Mouse (Mus musculus): ENCODE measurements around the gene Kcnj12. TPM values are rescaled to one million over a fixed set of nuclear protein-coding genes. Genes with fewer than 3 reads are reported as not detected.

The Kcnj12 gene
- polyA plus RNA-seq, 1 experiment from 2014 or later = not detected

GRCm38 (mm10) chr11:61004781-61005180 is 17.6 kb upstream of the Kcnj12 start:
- no peaks in the 10 kb centered on the region for H3K4me1 ChIP-seq (ENCODE audit: insufficient read depth)
- no peak for DNase-seq
- WGBS (ENCODE audit: insufficient replicate concordance) = 74% methylated on average over 5 of the region's 5 CpGs
- H3K4me3 ChIP-seq (ENCODE audit: low read depth, low read length) = no peak overlapping the region
- H3K9ac ChIP-seq (replicated peaks) = no peak overlapping the region
- no peak overlapping the region for H3K4me2 ChIP-seq (ENCODE audit: low read depth, low read length)
- ATAC-seq = no peak
- no peak overlapping the region for H3K27ac ChIP-seq (ENCODE audit: low read depth)
- H3K9me3 ChIP-seq (ENCODE audit: low read length) = no peaks in the 10 kb centered on the region
- H3K27me3 ChIP-seq (ENCODE audit: insufficient read depth, low read length) = no peaks in the 10 kb centered on the region
- TF ChIP-seq CTCF (IDR thresholded peaks at IDR 0.05; ENCODE audit: low read depth) = no peak
- no peak for TF ChIP-seq EP300 (IDR thresholded peaks at IDR 0.05; ENCODE audit: low read depth)
- H3K36me3 ChIP-seq (replicated peaks; ENCODE audit: insufficient read depth, low read length) = no peaks in the 10 kb centered on the region

GRCm38 (mm10) chr11:61005345-61005744 is 17.0 kb upstream of the Kcnj12 start:
- no peak overlapping the region for H3K27ac ChIP-seq (ENCODE audit: low read depth)
- no peak for DNase-seq
- 35% methylated on average over 6 of the region's 6 CpGs for WGBS (ENCODE audit: insufficient replicate concordance)
- TF ChIP-seq EP300 (IDR thresholded peaks at IDR 0.05; ENCODE audit: low read depth) (no peak), CTCF (IDR thresholded peaks at IDR 0.05; ENCODE audit: low read depth) (no peak)
- no peak overlapping the region for H3K9ac ChIP-seq (replicated peaks)
- no peaks in the 10 kb centered on the region for H3K9me3 ChIP-seq (ENCODE audit: low read length)
- H3K4me3 ChIP-seq (ENCODE audit: low read depth, low read length) = no peak overlapping the region
- no peak for ATAC-seq
- no peaks in the 10 kb centered on the region for H3K36me3 ChIP-seq (replicated peaks; ENCODE audit: insufficient read depth, low read length)
- no peaks in the 10 kb centered on the region for H3K4me1 ChIP-seq (ENCODE audit: insufficient read depth)
- H3K27me3 ChIP-seq (ENCODE audit: insufficient read depth, low read length) = no peaks in the 10 kb centered on the region
- no peak overlapping the region for H3K4me2 ChIP-seq (ENCODE audit: low read depth, low read length)

- ATAC-seq (no peak), DNase-seq (no peak)
- Histone ChIP-seq H3K27ac (ENCODE audit: low read depth) (no peak overlapping the region), H3K4me3 (ENCODE audit: low read depth, low read length) (no peak overlapping the region), H3K9me3 (ENCODE audit: low read length) (no peaks in the 10 kb centered on the region), H3K9ac (replicated peaks) (no peak overlapping the region), H3K4me2 (ENCODE audit: low read depth, low read length) (no peak overlapping the region), H3K4me1 (ENCODE audit: insufficient read depth) (no peaks in the 10 kb centered on the region), H3K36me3 (replicated peaks; ENCODE audit: insufficient read depth, low read length) (no peaks in the 10 kb centered on the region), H3K27me3 (ENCODE audit: insufficient read depth, low read length) (no peaks in the 10 kb centered on the region)
- no peak for TF ChIP-seq CTCF (IDR thresholded peaks at IDR 0.05; ENCODE audit: low read depth)
- no peak for TF ChIP-seq EP300 (IDR thresholded peaks at IDR 0.05; ENCODE audit: low read depth)
- 50% methylated on average over 9 of the region's 9 CpGs for WGBS (ENCODE audit: insufficient replicate concordance)
Measured at GRCm38 (mm10) chr11:61011736-61012294, 10.5 kb upstream of the Kcnj12 start.

- Histone ChIP-seq H3K4me3 (ENCODE audit: low read depth, low read length) (no peak overlapping the region), H3K36me3 (replicated peaks; ENCODE audit: insufficient read depth, low read length) (no peaks in the 10 kb centered on the region), H3K4me1 (ENCODE audit: insufficient read depth) (no peaks in the 10 kb centered on the region; the same call in 1 of the 2 replicates), H3K9ac (replicated peaks) (no peak overlapping the region), H3K9me3 (ENCODE audit: low read length) (no peaks in the 10 kb centered on the region), H3K27ac (ENCODE audit: low read depth) (no peak overlapping the region), H3K27me3 (ENCODE audit: insufficient read depth, low read length) (peaks cover 18% of the 10 kb centered on the region), H3K4me2 (ENCODE audit: low read depth, low read length) (no peak overlapping the region)
- WGBS (ENCODE audit: insufficient replicate concordance) = 34% methylated on average over 8 of the region's 8 CpGs
- TF ChIP-seq EP300 (IDR thresholded peaks at IDR 0.05; ENCODE audit: low read depth) (no peak), CTCF (IDR thresholded peaks at IDR 0.05; ENCODE audit: low read depth) (no peak)
- no peak for ATAC-seq
- DNase-seq = no peak
Measured at GRCm38 (mm10) chr11:61016866-61017398, 5.4 kb upstream of the Kcnj12 start.

GRCm38 (mm10) chr11:61021129-61021528 is 1.2 kb upstream of the Kcnj12 start:
- Histone ChIP-seq H3K4me1 (ENCODE audit: insufficient read depth) (peaks cover 4% of the 10 kb centered on the region; the same call in 1 of the 2 replicates), H3K9ac (replicated peaks) (no peak overlapping the region), H3K27me3 (ENCODE audit: insufficient read depth, low read length) (peaks cover 56% of the 10 kb centered on the region), H3K4me2 (ENCODE audit: low read depth, low read length) (no peak overlapping the region), H3K4me3 (ENCODE audit: low read depth, low read length) (no peak overlapping the region), H3K27ac (ENCODE audit: low read depth) (no peak overlapping the region), H3K36me3 (replicated peaks; ENCODE audit: insufficient read depth, low read length) (no peaks in the 10 kb centered on the region), H3K9me3 (ENCODE audit: low read length) (no peaks in the 10 kb centered on the region)
- DNase-seq (no peak), ATAC-seq (no peak)
- WGBS (ENCODE audit: insufficient replicate concordance) = 65% methylated on average over 5 of the region's 5 CpGs
- TF ChIP-seq EP300 (IDR thresholded peaks at IDR 0.05; ENCODE audit: low read depth) = no peak

- Histone ChIP-seq H3K36me3 (replicated peaks; ENCODE audit: insufficient read depth, low read length) (no peaks in the 10 kb centered on the region), H3K9me3 (ENCODE audit: low read length) (no peaks in the 10 kb centered on the region), H3K9ac (replicated peaks) (no peak overlapping the region), H3K27me3 (ENCODE audit: insufficient read depth, low read length) (peaks cover 56% of the 10 kb centered on the region), H3K4me2 (ENCODE audit: low read depth, low read length) (peak overlapping the region; percentile 58), H3K4me1 (ENCODE audit: insufficient read depth) (peaks cover 4% of the 10 kb centered on the region; the same call in 1 of the 2 replicates), H3K27ac (ENCODE audit: low read depth) (no peak overlapping the region), H3K4me3 (ENCODE audit: low read depth, low read length) (peak overlapping the region; percentile 22)
- ATAC-seq = no peak
- no peak for DNase-seq
- WGBS (ENCODE audit: insufficient replicate concordance) = 4% methylated on average over 58 of the region's 68 CpGs
- TF ChIP-seq CTCF (IDR thresholded peaks at IDR 0.05; ENCODE audit: low read depth) (no peak), EP300 (IDR thresholded peaks at IDR 0.05; ENCODE audit: low read depth) (no peak)
Measured at GRCm38 (mm10) chr11:61021676-61022549, 451 bp upstream of the Kcnj12 start.

Data from liver, postnatal 0 days (tissue).